Comparison of ENCODE assay signal across 18 mouse cellular contexts in genomic region chr13:94198616-94199015, GRCm38 (mm10).
"Had no signal": no experiment of that assay in that cellular context is flagged by ENCODE, and none has a peak within 500 bp of the region (broad histone marks: within the 10 kb centered on the region; RNA-seq: fewer than 3 reads in every experiment).

No protein-coding gene starts in this region.

- DNase-seq: liver, embryonic 13.5 days; liver, postnatal 0 days; lung, adult 2 months; retina, postnatal 1 day; right cerebral cortex, adult 18-20 months; right cerebral cortex, postnatal 25 days; right cerebral cortex, postnatal 4 days; spleen, adult 18-20 months; thymus, adult 18-20 months; thymus, postnatal 14 days; thymus, postnatal 36 days had no signal

- H3K4me3 ChIP-seq: liver, embryonic 13.5 days; liver, embryonic 15.5 days; lung, embryonic 15.5 days; megakaryocyte, embryonic 14.5 days; midbrain, embryonic 13.5 days; midbrain, embryonic 15.5 days; neural tube, embryonic 12.5 days had no signal

- H3K27me3 ChIP-seq: liver, embryonic 13.5 days; liver, embryonic 15.5 days; lung, embryonic 15.5 days; megakaryocyte, embryonic 14.5 days; midbrain, embryonic 13.5 days; midbrain, embryonic 15.5 days; neural tube, embryonic 12.5 days had no signal

- H3K27ac ChIP-seq: liver, embryonic 13.5 days; liver, embryonic 15.5 days; lung, embryonic 15.5 days; midbrain, embryonic 13.5 days; midbrain, embryonic 15.5 days; neural tube, embryonic 12.5 days had no signal

- H3K4me1 ChIP-seq: liver, embryonic 13.5 days; liver, embryonic 15.5 days; lung, embryonic 15.5 days; midbrain, embryonic 13.5 days; midbrain, embryonic 15.5 days; neural tube, embryonic 12.5 days had no signal

- H3K9me3 ChIP-seq: liver, embryonic 13.5 days; liver, embryonic 15.5 days; lung, embryonic 15.5 days; megakaryocyte, embryonic 14.5 days; midbrain, embryonic 13.5 days; midbrain, embryonic 15.5 days; neural tube, embryonic 12.5 days had no signal

- ATAC-seq: liver, postnatal 0 days; lung, postnatal 0 days; midbrain, embryonic 13.5 days; midbrain, embryonic 15.5 days had no signal

- H3K36me3 ChIP-seq: liver, embryonic 15.5 days; neural tube, embryonic 12.5 days had no signal
